Mouse (Mus musculus) kidney, postnatal 14 days (tissue): ENCODE results near the gene Rpia.
A peak's percentile ranks its signal among the peaks of the same experiment; 100 is the strongest.

ENCODE experiments used
- DNase-seq: peaks from one replicate; pipeline ENCODE4 v3.0.0; 2022; ENCODE audit warnings: mixed read lengths

Rpia gene

DNA sequence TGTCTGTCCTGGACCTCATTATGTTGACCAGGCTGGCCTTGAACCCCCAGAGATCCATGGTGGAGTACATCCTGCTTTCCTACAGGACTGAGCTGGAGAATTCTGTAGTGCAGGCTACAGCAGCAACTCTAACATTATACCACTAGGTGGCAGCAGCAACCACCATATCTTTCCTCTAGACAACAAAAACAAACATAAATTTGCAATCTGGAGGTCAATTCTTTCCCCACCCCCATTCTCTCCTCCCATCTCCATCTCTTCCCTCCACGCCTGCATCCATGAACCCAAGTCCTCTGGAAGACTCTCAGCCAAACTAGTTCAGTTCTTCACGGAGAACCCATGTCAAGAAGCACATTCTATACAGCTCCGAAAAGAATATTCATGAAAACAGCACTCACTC, 12.6 kb upstream of the Rpia start:
- peak; percentile 57 for DNase-seq

DNA sequence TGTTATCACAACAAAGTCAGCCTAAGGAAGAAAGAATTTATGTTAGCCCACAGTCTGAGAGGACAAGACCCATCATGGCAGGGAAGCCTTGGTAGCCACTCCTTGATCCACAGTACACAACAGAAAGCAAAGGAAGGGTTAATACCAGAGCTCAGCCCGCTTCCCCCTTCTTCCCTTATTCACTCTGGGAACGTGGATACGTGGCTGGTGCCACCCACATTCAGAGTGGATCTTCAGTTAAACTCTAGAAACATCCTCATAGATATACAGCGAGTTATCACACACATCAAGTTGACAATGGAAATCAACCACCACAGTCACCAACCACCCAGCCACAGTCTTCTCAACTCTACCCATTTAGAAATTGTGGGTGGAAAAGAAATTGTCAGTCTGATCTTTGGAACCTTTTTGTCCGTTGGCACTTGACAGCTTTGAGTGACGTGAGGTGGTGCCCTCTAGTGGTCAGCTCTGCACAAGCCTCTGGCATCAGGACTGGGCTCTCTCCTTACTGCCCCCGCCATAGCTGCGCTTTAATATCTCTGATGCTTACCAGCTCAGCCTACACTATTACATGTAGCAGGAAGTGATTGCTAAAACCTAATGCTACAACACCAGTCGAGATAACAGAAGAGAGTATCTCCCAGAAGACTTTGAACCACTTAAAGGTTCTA, 5.7 kb upstream of the Rpia start:
- peak; percentile 67 for DNase-seq

DNA sequence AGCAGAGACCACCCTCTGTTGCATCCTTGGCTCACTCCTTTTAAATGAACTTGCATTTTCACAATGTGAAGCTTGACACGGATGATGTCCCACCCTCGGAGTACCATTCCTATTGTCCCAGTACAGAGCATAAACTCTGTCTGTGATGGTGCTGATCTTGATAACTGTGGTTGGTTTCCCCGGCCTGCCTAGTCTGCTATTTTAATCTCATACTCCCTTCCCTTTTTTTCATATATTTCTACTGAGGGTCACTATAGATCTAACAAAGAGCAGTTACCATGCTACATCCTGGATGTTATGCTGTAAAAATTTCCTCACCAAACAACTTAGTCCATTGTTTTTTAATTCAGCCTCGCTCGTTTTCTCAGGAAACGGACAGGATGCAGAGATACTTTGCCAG, 4.9 kb upstream of the Rpia start:
- DNase-seq: no peak

DNA sequence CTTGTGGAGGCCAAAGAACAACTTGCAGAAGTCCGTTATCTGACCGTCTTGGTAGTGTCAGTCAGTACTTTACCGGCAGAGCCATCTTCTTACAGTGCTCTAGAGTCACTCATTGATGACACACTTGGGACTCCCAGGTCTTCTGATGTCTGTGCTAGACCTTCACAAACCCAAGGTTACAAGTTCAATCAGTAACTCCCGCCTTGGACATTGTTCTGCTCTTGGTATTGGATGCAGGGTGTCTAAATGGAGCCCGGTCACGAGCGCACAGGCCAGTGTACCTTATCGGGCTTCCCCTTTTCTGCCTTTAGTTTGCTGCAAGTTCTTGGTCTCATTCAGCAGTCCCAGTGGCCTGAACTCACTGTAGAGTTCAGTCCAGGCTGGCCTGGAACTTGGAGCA, 612 bp upstream of the Rpia start:
- no peak for DNase-seq

DNA sequence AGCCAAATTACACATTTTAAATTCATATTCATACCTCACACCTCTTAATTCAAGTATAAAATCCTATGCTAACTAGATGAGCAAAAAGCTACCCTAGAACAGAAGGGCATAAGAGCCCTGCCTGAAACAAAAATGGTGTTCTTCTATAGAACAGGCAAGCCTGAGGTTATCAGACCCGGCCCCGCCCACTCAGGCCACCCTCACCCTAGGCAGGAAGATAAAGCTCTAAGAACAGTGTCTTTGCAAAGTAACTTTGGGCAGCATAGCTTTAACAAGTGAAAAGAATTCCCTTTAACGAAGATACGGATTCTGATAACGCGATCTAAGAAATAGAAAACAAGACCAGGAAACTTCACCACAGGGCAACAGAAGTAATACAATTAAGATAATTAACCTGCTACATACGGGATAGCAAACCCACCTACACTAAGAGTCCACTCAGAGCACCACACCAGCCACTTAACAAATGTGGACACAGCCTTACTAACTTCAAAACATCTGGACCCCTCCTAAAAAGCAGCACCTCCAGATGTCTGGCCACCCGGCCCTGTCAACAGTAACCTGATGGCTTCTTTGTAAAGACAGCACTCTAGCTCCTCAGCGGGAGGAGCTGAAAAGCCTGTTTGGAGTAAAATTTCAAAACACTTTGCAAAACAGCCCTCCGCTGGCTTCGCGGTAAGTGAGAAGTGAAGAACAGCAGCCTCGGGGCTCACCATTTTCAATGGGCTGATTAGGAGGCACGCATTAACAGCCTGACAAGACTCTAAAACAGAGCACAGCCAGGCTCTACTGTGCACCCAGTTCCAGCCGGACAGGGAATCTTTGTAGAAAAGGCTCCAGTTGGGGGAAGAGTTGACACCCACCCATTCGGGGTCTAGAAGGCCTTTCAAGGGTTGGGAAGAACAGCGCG, 925 bp downstream of the Rpia start:
- peak; percentile 36 for DNase-seq

DNA sequence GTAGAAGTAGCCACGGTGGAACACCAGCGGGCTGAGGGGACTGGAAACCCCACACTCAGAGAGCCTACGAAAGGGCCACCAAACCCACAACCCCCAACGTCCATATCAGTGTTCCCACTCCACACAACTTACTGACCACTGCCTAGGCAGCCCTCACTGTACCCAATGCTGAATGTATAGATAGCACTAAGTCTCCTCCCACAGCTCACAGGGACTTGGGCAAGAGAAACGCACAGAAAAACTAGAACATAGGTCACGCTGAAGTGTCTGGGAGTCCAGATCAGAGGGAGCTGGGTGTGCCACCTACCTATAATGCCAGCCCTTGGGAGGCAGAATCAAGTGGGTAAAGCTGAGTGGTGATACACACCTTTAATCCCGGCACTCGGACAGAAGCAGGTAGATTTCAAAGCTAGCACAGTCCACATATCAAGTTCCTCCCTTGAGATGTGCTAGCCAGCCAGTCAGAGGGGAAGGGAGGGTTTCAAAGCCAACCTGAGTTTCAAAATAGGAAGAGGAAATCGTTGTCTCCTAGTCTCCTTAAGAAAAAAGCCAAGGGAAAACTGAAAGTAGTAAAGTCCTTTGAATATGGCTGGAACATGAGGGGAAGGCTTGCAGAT, 1.9 kb downstream of the Rpia start:
- no peak for DNase-seq

DNA sequence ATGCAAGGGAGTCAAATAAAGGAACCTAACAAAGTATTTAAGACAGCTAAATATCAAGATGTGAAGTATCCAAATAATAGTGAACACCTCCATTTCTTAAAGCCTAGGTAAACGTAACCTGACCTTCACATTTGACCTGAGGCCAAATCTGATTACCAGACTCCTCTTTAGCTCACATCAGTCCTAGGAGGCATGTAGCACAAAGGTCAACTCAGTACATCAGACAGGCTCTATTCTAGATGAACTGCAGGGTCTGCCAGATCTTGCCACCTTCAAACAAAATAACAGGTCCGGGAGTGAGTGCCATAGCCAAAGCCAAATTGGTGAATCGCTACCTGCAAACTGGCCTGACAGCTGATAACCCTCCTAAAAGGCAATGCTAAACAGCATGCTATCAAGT, 2.9 kb downstream of the Rpia start:
- DNase-seq: no peak

DNA sequence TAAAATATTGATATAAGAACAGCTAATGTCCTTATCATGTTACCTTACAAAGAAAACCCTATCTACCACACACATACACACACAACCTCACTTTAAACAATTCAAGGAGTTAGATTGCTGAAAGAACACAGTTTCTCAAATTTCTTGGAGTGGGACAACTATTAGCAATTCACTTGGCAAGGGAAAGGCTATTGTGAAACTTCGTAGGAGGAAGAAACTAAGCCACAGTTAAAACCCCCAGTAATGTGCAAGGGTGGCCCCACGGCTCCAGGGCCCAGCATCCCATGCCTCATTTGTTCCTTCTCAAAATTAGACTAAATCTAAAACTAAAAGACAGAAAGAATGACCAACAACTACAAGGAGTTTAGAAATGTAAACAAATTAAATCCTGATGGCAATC, 4.5 kb downstream of the Rpia start:
- DNase-seq: no peak

DNA sequence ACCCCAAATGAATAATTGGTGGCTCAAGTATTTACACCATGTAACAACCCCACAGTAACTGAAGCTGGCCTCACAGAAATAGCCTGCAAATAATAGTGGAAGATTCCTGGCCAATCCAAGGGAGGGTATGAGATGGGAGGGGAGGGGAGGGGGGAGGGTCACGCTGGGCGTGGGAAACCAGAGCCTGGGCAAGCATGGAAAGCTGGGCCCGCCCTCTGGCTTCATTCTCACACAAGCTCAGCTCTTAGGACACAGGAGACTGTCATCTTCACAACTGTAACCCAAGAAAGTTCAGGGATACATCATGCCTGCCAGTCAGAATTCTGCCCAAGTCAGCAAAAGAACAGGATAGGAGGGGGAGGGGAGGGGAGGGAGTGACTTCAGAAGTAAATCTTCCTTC, 6.2 kb downstream of the Rpia start:
- no peak for DNase-seq

DNA sequence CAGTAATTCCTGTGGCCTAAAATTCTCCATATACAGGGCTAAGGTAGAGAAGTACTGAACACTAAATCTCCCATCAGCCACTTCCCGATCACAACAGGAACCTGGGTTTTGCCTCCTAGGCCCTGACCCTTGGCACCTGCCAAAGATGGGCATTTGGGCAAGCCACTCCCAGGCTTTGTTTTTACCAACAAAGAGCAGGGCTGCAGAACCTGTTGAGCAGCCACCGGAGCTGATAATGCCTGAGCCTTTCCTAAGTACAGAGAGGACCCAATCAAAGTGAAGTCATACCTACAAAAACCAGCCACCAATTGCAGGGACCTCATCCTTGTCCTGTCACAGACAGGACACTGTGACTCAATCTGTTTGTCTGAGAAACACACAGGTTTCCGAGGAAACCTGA, 7.2 kb downstream of the Rpia start:
- DNase-seq: no peak

DNA sequence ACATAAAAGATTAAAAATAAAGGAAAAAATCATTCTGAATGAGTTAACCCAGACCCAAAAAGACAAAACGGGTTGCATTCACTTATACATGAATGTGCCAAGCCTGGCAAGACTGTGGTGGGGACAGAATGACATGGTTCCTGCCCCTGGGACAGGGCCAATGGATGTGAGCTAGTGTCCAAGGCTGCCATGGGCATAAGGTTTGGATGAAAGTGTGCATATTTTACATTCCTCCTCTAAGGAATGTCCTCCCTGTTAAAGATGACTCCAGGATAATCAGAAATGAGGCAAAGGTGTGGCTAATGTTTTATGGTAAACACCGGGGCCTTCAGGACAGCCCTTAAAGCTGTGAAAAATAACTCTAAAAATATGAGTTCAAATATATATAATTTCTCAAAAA, 10.7 kb downstream of the Rpia start:
- peak; percentile 24 for DNase-seq

DNA sequence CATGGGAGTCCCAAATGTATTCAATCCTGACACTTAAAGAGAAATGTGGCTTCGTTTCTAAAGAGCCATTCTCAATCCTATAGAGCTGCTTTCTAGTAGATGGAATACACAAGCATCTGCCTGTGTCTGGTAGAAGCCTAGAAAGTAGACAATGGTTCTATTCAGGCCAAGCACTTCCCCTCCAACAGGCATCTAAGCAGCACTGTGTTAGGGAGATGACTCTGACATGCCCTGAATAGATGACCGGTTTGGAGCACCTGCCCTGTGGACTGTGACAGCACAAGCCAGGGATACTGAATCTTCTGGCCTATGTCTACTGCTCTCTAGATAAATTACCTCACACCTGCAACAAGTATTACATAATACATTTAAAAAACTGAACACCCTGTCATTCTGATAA, 17.7 kb downstream of the Rpia start:
- no peak for DNase-seq

DNA sequence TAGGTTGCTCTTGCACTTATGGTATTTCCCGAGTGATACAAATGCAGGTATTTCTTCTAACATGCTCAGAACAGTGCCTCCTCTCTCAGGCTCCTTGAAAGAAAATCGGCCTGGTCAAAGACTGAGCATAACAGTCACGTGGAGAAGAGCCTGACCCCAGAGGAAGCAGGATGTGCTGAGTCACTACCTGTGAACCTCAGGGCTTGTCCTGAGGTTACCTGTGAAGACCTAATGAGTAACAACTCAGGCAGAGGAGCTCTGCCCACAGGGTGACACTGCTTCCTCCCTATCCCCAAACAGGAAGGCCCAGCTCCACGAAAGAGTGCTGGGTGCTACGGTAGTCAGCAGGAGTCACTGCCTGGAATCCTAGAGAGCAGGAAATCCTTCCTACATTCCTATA, 18.3 kb downstream of the Rpia start:
- peak; percentile 54 for DNase-seq

DNA sequence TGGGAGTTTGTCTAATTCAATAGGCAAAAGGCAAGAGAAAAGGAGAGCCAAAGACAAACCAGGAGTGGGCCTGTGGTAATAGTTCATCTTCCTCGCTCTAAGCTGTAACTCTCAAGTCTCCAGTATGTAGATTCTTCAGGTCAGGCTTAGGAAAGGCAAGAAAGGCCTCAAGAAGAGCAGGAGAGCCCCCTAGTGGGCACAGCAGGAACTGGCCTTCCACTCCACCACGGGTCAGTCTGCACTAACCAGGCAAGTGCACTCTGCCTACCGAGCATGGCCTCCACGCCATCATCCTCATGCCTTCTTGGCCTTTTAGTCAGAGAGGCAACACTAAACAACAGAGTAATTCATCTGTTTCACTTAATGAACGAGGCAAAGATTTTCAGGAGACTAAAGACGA, 23.3 kb downstream of the Rpia start:
- DNase-seq: peak; percentile 78

DNA sequence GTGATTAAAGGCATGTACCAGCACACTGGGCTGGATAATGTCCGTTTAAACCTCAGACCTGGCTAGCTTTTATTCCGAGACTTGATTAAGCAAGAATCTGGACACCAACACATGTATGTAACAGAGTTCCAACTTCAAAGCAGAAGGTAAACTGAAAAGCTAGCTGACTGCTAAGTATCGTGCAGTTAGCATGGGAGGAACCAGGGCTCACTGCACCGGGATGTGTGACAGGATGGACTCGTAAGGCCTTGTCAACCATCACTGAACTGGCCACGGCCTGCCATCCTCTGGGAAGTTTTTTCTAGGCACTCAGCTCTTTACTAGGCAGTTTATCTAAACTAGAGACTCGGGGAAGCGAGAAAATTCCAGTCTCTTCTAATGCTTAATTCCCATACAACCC, 27.0 kb downstream of the Rpia start:
- DNase-seq: no peak

DNA sequence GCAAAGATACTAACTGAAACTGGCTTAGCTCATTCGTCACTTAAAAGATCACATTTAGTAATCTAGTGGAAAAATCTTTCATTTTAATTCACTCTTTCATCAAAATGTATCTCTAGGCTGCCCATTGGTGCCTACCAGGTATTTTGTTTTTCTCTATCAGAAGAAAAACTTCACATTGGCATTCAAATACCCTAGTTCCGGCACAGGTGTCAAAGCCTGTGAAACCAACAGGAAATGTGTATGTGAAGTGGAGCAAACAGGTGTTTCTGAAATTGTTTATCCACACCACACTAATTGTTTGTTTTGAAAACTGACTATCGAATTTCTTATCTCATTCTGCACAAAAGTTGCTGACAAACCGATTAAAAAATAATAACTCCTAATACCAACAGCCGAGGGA, 27.5 kb downstream of the Rpia start:
- DNase-seq: no peak

DNA sequence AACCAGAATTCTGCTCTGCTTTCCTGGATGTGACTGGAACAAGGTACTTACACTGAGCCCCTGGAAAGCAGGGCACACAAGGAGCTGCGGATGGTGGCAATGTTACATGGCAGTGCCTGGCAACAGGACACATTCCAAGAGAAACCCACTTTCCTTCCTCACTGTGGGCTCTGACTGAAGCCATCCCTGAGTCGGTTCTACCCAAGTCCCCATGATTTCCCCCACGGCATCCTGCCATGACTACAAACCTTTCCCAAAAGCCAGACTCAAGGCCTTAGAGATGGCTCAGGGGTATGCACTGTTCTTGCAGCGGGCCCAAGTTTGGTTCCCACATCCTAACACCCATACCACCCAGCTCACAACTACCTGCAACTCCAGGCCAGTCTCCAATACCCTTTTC, 28.2 kb downstream of the Rpia start:
- DNase-seq: no peak

DNA sequence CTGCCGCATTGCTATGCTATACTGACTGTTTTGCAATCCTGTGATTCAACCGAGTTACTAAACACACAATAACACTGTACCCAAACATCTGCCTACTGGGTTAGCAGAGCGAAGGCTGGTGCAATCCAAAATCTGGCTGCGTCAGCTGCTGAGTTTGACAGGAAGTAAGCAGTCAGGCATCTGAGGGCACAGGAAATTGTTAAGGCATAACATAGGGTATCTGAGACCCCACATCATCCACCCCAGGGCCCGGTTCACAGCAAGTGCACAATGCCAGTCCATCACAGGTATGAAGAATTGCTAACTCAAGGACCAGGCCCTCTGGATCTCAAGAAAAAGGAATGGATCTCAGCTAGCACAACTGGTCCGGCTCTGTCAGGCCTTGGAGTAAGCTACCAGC, 29.4 kb downstream of the Rpia start:
- no peak for DNase-seq

DNA sequence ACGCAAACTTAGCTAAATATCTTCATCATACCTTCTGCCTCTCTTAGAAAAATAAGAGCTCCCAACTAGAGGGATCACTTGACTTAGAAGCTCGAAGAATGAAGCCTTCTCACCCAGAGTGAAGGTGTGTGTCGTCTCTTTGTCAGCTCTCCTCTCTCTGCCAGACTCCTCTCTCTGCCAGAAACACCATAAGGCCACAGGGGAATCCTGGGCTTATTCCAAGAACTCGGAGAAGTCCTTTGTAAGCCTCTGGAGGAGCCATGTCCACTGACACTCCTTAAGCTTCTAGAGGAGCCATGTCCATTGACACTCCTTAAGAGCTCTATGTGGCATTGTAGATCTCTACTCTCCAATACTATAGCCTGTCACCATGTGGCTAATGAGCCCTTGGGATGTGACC, 31.1 kb downstream of the Rpia start:
- DNase-seq: no peak

DNA sequence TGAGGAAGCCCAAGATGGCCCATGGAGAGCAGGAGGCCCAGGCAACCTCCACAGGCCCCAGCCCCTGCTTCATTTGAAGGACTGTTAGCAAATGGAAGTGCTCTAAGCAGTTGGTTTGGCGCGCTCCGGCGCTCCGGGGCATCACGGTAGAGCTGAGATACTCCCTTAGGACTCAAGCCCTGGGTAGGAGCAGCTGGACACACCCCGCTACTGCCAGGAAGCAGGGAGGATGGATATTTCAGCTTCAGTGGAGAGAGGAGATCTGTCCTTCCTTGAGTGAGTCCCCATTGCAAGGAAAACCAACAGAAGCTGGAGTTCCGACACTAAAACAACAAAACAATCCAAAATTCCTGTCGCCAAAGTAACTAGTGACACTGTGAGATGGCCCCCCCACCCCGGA, 37.2 kb downstream of the Rpia start:
- DNase-seq: no peak

DNA sequence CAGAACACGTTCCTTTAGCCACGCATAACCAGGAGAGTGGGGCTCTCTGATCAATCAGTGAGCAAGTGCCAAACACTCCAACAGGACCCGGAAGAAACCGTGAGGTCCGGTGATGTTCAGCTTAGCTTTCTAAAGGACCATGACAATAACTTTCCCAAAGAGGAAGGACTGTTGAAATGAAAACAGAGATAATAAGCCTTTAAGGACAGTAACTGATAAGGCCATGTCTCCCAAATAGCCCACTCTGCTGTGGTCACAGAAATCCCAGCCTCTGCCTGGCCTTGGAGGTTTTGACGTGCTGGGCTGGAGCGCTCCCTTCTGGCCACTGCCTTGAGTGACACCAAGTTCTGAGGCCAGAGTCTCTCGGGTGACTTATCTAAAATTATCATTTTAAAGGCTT, 39.7 kb downstream of the Rpia start:
- DNase-seq: peak; percentile 21

DNA sequence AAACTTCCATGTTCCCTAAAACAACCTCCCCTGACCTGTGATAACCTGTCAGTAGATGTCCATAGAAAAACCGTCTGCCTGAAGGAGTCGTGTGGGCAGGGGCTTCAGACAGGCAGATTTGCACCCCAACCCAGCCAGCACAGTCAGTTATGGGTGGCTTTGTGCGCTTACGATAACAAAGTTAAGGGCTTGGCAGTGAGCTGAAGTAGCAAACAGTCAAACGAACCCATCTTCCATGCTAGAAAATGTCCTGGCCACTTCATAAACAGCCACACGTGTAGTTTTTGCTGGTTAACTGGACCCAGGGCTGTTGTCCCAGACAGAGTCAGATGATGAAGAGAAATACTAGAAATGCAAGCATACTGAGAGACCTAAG, 40.1 kb downstream of the Rpia start:
- no peak for DNase-seq

DNA sequence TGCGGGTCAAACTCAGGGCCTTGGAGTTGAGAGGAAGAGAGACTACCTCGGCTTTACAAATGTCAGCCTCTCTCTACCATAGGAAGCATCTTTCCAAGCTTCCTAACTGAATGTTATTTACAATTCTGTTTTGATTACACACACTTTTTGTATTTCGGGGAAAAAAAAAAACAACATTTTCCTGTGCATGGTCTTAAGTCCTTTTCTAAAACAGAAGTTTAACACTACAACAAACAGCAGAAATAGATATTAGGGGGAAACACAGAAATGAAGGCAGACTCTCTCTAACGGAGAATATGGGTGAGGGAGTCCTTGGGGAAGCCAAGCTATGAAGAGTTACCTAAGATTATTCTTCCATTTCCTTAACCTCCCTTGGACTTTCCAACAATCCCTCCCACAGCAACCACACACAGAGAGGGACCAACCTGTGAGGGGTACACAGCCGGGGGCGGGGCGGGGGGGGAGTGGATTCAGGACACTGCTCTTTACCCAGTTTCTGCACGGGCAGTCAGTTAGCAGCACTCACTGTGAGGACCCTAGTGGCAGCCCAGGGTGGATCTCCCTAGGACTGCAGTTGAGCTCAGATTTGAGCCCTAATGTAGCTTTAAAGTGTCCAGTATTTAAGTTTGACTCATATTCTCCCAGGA, 40.7 kb downstream of the Rpia start:
- no peak for DNase-seq

DNA sequence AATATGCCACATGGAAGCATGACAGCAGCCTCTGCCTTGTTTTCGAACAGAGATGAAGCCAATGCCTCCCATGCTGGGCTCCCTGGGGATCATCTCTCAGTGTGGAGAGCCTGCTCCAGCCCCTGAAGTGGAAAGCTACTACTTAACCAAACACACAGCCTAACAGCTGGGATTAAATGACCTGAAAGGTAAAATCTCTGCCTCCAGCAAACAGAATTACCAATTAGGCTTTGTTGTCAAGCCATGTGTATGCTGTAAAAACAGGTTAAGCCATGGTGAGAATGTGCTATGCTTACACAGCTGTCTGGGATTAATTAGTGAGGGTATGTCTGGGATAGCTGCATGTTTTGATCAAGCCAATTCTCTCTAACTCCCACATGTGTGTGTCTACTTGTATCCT, 42.3 kb downstream of the Rpia start:
- no peak for DNase-seq
